Mouse (Mus musculus): Measurements from ENCODE around the gene Birc5. TPM values are rescaled to one million over a fixed set of nuclear protein-coding genes. Genes with fewer than 3 reads are reported as not detected.
"Not testable (repeated sequence)": the region's sequence is repeated elsewhere in the genome, so short reads cannot be mapped to it uniquely, and the experiment has no call there.

The Birc5 gene
- polyA plus RNA-seq, 1 experiment from 2014 or later: 215 TPM

- H3K27ac ChIP-seq: peak overlapping the region; percentile 95
- peaks cover 3% of the 10 kb centered on the region; the same call in 1 of the 2 replicates for H3K36me3 ChIP-seq
- peaks cover 89% of the 10 kb centered on the region for H3K4me1 ChIP-seq (replicated peaks)
- H3K9me3 ChIP-seq (replicated peaks): no peaks in the 10 kb centered on the region
- peak overlapping the region; percentile 18; the same call in 1 of the 2 replicates for H3K4me3 ChIP-seq
- ATAC-seq (replicated peaks; ENCODE audit: insufficient number of reproducible peaks, insufficient read depth, low FRiP score, low read depth): no peak
- no peaks in the 10 kb centered on the region for H3K27me3 ChIP-seq
- peak overlapping the region; percentile 92 for H3K4me2 ChIP-seq
- peak overlapping the region; percentile 41 for H3K9ac ChIP-seq
- 49% methylated on average over 3 of the region's 3 CpGs for WGBS
Measured at GRCm38 (mm10) chr11:117827386-117827785, 21.7 kb upstream of the Birc5 start.

GRCm38 (mm10) chr11:117828149-117828887 lies 20.7 kb upstream of the Birc5 start:
- peak overlapping the region; percentile 18 for H3K4me3 ChIP-seq
- no peaks in the 10 kb centered on the region for H3K9me3 ChIP-seq (replicated peaks)
- H3K36me3 ChIP-seq: no peaks in the 10 kb centered on the region
- ATAC-seq (replicated peaks; ENCODE audit: insufficient number of reproducible peaks, insufficient read depth, low FRiP score, low read depth): peak; percentile 27; the same call in 1 of the 2 replicates
- WGBS: 43% methylated on average over 18 of the region's 18 CpGs
- no peaks in the 10 kb centered on the region for H3K27me3 ChIP-seq
- H3K27ac ChIP-seq: peak overlapping the region; percentile 95
- H3K4me1 ChIP-seq (replicated peaks): peaks cover 83% of the 10 kb centered on the region
- H3K4me2 ChIP-seq: peak overlapping the region; percentile 92
- H3K9ac ChIP-seq: peak overlapping the region; percentile 41

GRCm38 (mm10) chr11:117828888-117829604 lies 20.0 kb upstream of the Birc5 start:
- Histone ChIP-seq H3K4me2 (peak overlapping the region; percentile 92), H3K9ac (peak overlapping the region; percentile 12), H3K9me3 (replicated peaks) (no peaks in the 10 kb centered on the region), H3K4me1 (replicated peaks) (peaks cover 76% of the 10 kb centered on the region), H3K27ac (peak overlapping the region; percentile 95), H3K27me3 (no peaks in the 10 kb centered on the region), H3K4me3 (no peak overlapping the region), H3K36me3 (no peaks in the 10 kb centered on the region)
- 26% methylated on average over 9 of the region's 9 CpGs for WGBS
- 0 out of 2 replicates have a peak, but pooled peaks have one; percentile 30 for ATAC-seq (replicated peaks; ENCODE audit: insufficient number of reproducible peaks, insufficient read depth, low FRiP score, low read depth)

- H3K27me3 ChIP-seq: no peaks in the 10 kb centered on the region
- peak overlapping the region; percentile 92; the same call in 1 of the 2 replicates for H3K4me2 ChIP-seq
- H3K4me3 ChIP-seq: no peak overlapping the region
- H3K4me1 ChIP-seq (replicated peaks): peaks cover 70% of the 10 kb centered on the region
- H3K27ac ChIP-seq: peak overlapping the region; percentile 95
- no peak for ATAC-seq (replicated peaks; ENCODE audit: insufficient number of reproducible peaks, insufficient read depth, low FRiP score, low read depth)
- H3K9me3 ChIP-seq (replicated peaks): no peaks in the 10 kb centered on the region
- H3K36me3 ChIP-seq: no peaks in the 10 kb centered on the region
- H3K9ac ChIP-seq: 0 out of 2 replicates have a peak overlapping the region, but pooled peaks have one; percentile 1
- WGBS: 44% methylated on average over 2 of the region's 2 CpGs
Measured at GRCm38 (mm10) chr11:117829671-117830215, 19.3 kb upstream of the Birc5 start.

- ATAC-seq (replicated peaks; ENCODE audit: insufficient number of reproducible peaks, insufficient read depth, low FRiP score, low read depth): no peak
- no peak overlapping the region for H3K4me3 ChIP-seq
- H3K27me3 ChIP-seq: no peaks in the 10 kb centered on the region
- no peaks in the 10 kb centered on the region for H3K9me3 ChIP-seq (replicated peaks)
- no peaks in the 10 kb centered on the region for H3K36me3 ChIP-seq
- peak overlapping the region; percentile 95 for H3K27ac ChIP-seq
- H3K4me2 ChIP-seq: no peak overlapping the region
- peaks cover 64% of the 10 kb centered on the region for H3K4me1 ChIP-seq (replicated peaks)
- WGBS: 56% methylated on average over 9 of the region's 9 CpGs
- H3K9ac ChIP-seq: 0 out of 2 replicates have a peak overlapping the region, but pooled peaks have one; percentile 1
Measured at GRCm38 (mm10) chr11:117830401-117830800, 18.6 kb upstream of the Birc5 start.

- Histone ChIP-seq H3K4me2 (peak overlapping the region; percentile 50), H3K9me3 (replicated peaks) (no peaks in the 10 kb centered on the region), H3K4me1 (replicated peaks) (peaks cover 50% of the 10 kb centered on the region), H3K27ac (no peak overlapping the region), H3K36me3 (no peaks in the 10 kb centered on the region), H3K9ac (no peak overlapping the region), H3K27me3 (no peaks in the 10 kb centered on the region), H3K4me3 (peak overlapping the region; percentile 27)
- no peak; the same call in 1 of the 2 replicates for ATAC-seq (replicated peaks; ENCODE audit: insufficient number of reproducible peaks, insufficient read depth, low FRiP score, low read depth)
- 24% methylated on average over 28 of the region's 28 CpGs for WGBS
Measured at GRCm38 (mm10) chr11:117832086-117832969, 16.7 kb upstream of the Birc5 start.

- H3K36me3 ChIP-seq; H3K27ac ChIP-seq; H3K9ac ChIP-seq; H3K4me3 ChIP-seq; H3K4me2 ChIP-seq; ATAC-seq (replicated peaks; ENCODE audit: insufficient number of reproducible peaks, insufficient read depth, low FRiP score, low read depth); H3K9me3 ChIP-seq (replicated peaks); H3K27me3 ChIP-seq: not testable (repeated sequence)
- peaks cover 44% of the 10 kb centered on the region for H3K4me1 ChIP-seq (replicated peaks)
- 91% methylated on average over 4 of the region's 6 CpGs for WGBS
Measured at GRCm38 (mm10) chr11:117833509-117833908, 15.5 kb upstream of the Birc5 start.

- H3K9me3 ChIP-seq (replicated peaks): no peaks in the 10 kb centered on the region
- no peaks in the 10 kb centered on the region for H3K36me3 ChIP-seq
- no peak overlapping the region for H3K9ac ChIP-seq
- H3K27me3 ChIP-seq: no peaks in the 10 kb centered on the region
- no peak overlapping the region for H3K4me2 ChIP-seq
- H3K4me3 ChIP-seq: no peak overlapping the region
- 84% methylated on average over 8 of the region's 8 CpGs for WGBS
- peaks cover 44% of the 10 kb centered on the region for H3K4me1 ChIP-seq (replicated peaks)
- ATAC-seq (replicated peaks; ENCODE audit: insufficient number of reproducible peaks, insufficient read depth, low FRiP score, low read depth): no peak
- H3K27ac ChIP-seq: no peak overlapping the region
Measured at GRCm38 (mm10) chr11:117834086-117834485, 15.0 kb upstream of the Birc5 start.

- H3K9ac ChIP-seq: no peak overlapping the region
Measured at GRCm38 (mm10) chr11:117836306-117836705, 12.7 kb upstream of the Birc5 start.

GRCm38 (mm10) chr11:117838572-117838971 lies 10.5 kb upstream of the Birc5 start:
- Histone ChIP-seq H3K9me3 (replicated peaks) (no peaks in the 10 kb centered on the region), H3K36me3 (no peaks in the 10 kb centered on the region), H3K4me2 (no peak overlapping the region), H3K27ac (peak overlapping the region; percentile 51), H3K4me3 (no peak overlapping the region), H3K4me1 (replicated peaks) (peaks cover 25% of the 10 kb centered on the region), H3K9ac (no peak overlapping the region), H3K27me3 (no peaks in the 10 kb centered on the region)
- ATAC-seq (replicated peaks; ENCODE audit: insufficient number of reproducible peaks, insufficient read depth, low FRiP score, low read depth): peak; percentile 41; the same call in 1 of the 2 replicates
- WGBS: 71% methylated on average over 2 of the region's 2 CpGs

More at GRCm38 (mm10) chr11:117836306-117836705, 12.7 kb upstream of the Birc5 start:
- H3K27ac ChIP-seq: no peak overlapping the region
- WGBS: 28% methylated on average over 13 of the region's 13 CpGs
- peak overlapping the region; percentile 23 for H3K4me3 ChIP-seq
- H3K27me3 ChIP-seq: no peaks in the 10 kb centered on the region
- H3K9me3 ChIP-seq (replicated peaks): no peaks in the 10 kb centered on the region
- no peak for ATAC-seq (replicated peaks; ENCODE audit: insufficient number of reproducible peaks, insufficient read depth, low FRiP score, low read depth)
- H3K4me1 ChIP-seq (replicated peaks): peaks cover 33% of the 10 kb centered on the region
- H3K4me2 ChIP-seq: peak overlapping the region; percentile 55
- no peaks in the 10 kb centered on the region for H3K36me3 ChIP-seq
